Comparison of ENCODE assay signal across 1 mouse cellular context in the genomic region with DNA sequence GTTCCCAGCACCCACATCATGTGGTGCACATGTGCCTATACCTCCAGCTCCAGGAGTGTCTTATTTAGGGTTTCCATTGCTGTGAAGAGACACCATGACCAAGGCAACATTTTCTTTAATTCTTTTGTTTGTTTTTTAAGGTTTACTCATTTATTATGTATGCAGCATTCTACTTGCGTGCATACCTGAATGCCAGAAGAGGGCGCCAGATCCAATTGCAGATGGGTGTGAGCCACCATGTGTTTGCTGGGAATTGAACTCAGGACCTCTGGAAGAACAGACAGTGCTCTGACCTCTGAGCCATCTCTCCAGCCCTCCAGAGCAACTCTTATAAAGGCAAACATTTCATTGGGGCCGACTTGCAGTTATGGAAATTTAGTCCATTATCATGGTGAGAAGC.
TF ChIP-seq lines count a peak whose summit lies in the region.

No protein-coding gene starts in this region.

TF ChIP-seq in MEL, 35 proteins besides CTCF, POLR2A, EP300 and RAD21 (continued from another document):
- no peak for TF ChIP-seq POLR2AphosphoS5 (IDR thresholded peaks at IDR 0.05; ENCODE audit: borderline replicate concordance, low read depth, low read length)
- no peak for TF ChIP-seq USF2 (IDR thresholded peaks at IDR 0.05; ENCODE audit: borderline replicate concordance in 1 of 2, insufficient read depth in 1 of 2, low read depth in 1 of 2, low read length in 2 of 2)
- TF ChIP-seq ZKSCAN1 (IDR thresholded peaks at IDR 0.05; ENCODE audit: low read depth, low read length): no peak
- TF ChIP-seq RCOR1 (IDR thresholded peaks at IDR 0.05; ENCODE audit: low read depth, low read length): no peak
- no peak for TF ChIP-seq E2F4 (IDR thresholded peaks at IDR 0.05; ENCODE audit: borderline replicate concordance, low read depth, low read length)
- no peak for TF ChIP-seq TCF12 (IDR thresholded peaks at IDR 0.05; ENCODE audit: low read depth, low read length)
- no peak for TF ChIP-seq ZNF384 (IDR thresholded peaks at IDR 0.05; ENCODE audit: low read depth, low read length)
- no peak for TF ChIP-seq MXI1 (IDR thresholded peaks at IDR 0.05; ENCODE audit: low read depth, low read length)
- no peak for TF ChIP-seq ETS1 (IDR thresholded peaks at IDR 0.05; ENCODE audit: low read depth, low read length)
- TF ChIP-seq GATA1 (IDR thresholded peaks at IDR 0.05; ENCODE audit: low read depth, low read length): no peak
- no peak for TF ChIP-seq SMC3 (IDR thresholded peaks at IDR 0.05; ENCODE audit: low read depth, low read length)
- TF ChIP-seq HCFC1 (IDR thresholded peaks at IDR 0.05; ENCODE audit: low read depth, low read length): no peak
- TF ChIP-seq ZC3H11A (IDR thresholded peaks at IDR 0.05; ENCODE audit: low read depth, low read length): no peak
- no peak for TF ChIP-seq GABPA (IDR thresholded peaks at IDR 0.05; ENCODE audit: low read depth, low read length)
- TF ChIP-seq MYB (IDR thresholded peaks at IDR 0.05; ENCODE audit: low read depth, low read length): no peak
